Mouse (Mus musculus) thymus, adult 2 months (tissue): ENCODE data around the gene Sprr2b.

Source experiments
- CTCF ChIP-seq: fragments of 200-500 bp; IDR thresholded peaks from 2 replicates; pipeline ENCODE4 v1.5.1; 2012; ENCODE audit warnings: mild to moderate bottlenecking, control low read depth, low read length, moderate library complexity, borderline replicate concordance; ENCODE audit not compliant: control insufficient read depth, poor library complexity, insufficient read depth; ENCODE audit errors: extremely low read depth
- POLR2A ChIP-seq: fragments of 200-500 bp; IDR thresholded peaks from 2 replicates; pipeline ENCODE4 v1.6.1; 2012; ENCODE audit warnings: mild to moderate bottlenecking, low read length, control low read depth, moderate library complexity; ENCODE audit not compliant: control insufficient read depth, poor library complexity, insufficient read depth; ENCODE audit errors: extremely low read depth

- TF ChIP-seq CTCF = no peak
- TF ChIP-seq POLR2A = no peak
These were observed 35.4 kb downstream of the Sprr2b start, which contains the start of gene Sprr2e for GRCm38 (mm10) chr3:92351843-92352242.
